Mouse (Mus musculus): ENCODE data around the gene Nrros.
A peak's percentile ranks its signal among the peaks of the same experiment; 100 is the strongest.

Nrros gene

GRCm38 (mm10) chr16:32163392-32163791, 2.0 kb downstream of the Nrros start:
- no peak for DNase-seq (ENCODE audit: low read depth, low spot score)

GRCm38 (mm10) chr16:32160742-32161323, 4.6 kb downstream of the Nrros start:
- no peak for DNase-seq (ENCODE audit: low read depth, low spot score)

GRCm38 (mm10) chr16:32158966-32159365, 6.4 kb downstream of the Nrros start:
- no peak for DNase-seq (ENCODE audit: low read depth, low spot score)

- no peak for DNase-seq (ENCODE audit: low read depth, low spot score)
Measured at GRCm38 (mm10) chr16:32157369-32157768, 8.0 kb downstream of the Nrros start.

- no peak for DNase-seq (ENCODE audit: low read depth, low spot score)
Measured at GRCm38 (mm10) chr16:32156719-32157118, 8.7 kb downstream of the Nrros start.

GRCm38 (mm10) chr16:32154437-32154836, 11.0 kb downstream of the Nrros start:
- no peak for DNase-seq (ENCODE audit: low read depth, low spot score)

- no peak for DNase-seq (ENCODE audit: low read depth, low spot score)
Measured at GRCm38 (mm10) chr16:32153976-32154375, 11.4 kb downstream of the Nrros start.

- DNase-seq (ENCODE audit: low read depth, low spot score) = peak; percentile 39
Measured at GRCm38 (mm10) chr16:32147589-32148207, 17.7 kb downstream of the Nrros start.

GRCm38 (mm10) chr16:32144592-32144991, 20.8 kb downstream of the Nrros start:
- DNase-seq (ENCODE audit: low read depth, low spot score) = no peak

- peak; percentile 48 for DNase-seq (ENCODE audit: low read depth, low spot score)
Measured at GRCm38 (mm10) chr16:32143766-32144165, 21.6 kb downstream of the Nrros start.

- no peak for DNase-seq (ENCODE audit: low read depth, low spot score)
Measured at GRCm38 (mm10) chr16:32138954-32139353, 26.4 kb downstream of the Nrros start.

GRCm38 (mm10) chr16:32135842-32136357, 29.5 kb downstream of the Nrros start:
- DNase-seq (ENCODE audit: low read depth, low spot score) = peak; percentile 87

- no peak for DNase-seq (ENCODE audit: low read depth, low spot score)
Measured at GRCm38 (mm10) chr16:32133148-32133547, 32.2 kb downstream of the Nrros start.

- peak; percentile 83 for DNase-seq (ENCODE audit: low read depth, low spot score)
Measured at GRCm38 (mm10) chr16:32130190-32130826, 35.1 kb downstream of the Nrros start.

- no peak for DNase-seq (ENCODE audit: low read depth, low spot score)
Measured at GRCm38 (mm10) chr16:32129449-32130189, 35.8 kb downstream of the Nrros start.

- DNase-seq (ENCODE audit: low read depth, low spot score) = no peak
Measured at GRCm38 (mm10) chr16:32127046-32127445, 38.3 kb downstream of the Nrros start.

GRCm38 (mm10) chr16:32125364-32125763, 40.0 kb downstream of the Nrros start:
- DNase-seq (ENCODE audit: low read depth, low spot score) = peak; percentile 79

GRCm38 (mm10) chr16:32124444-32125335, 40.7 kb downstream of the Nrros start:
- DNase-seq (ENCODE audit: low read depth, low spot score) = peak; percentile 71

- DNase-seq (ENCODE audit: low read depth, low spot score) = no peak
Measured at GRCm38 (mm10) chr16:32124020-32124419, 41.4 kb downstream of the Nrros start.

GRCm38 (mm10) chr16:32120454-32120853, 44.9 kb downstream of the Nrros start:
- DNase-seq (ENCODE audit: low read depth, low spot score) = peak; percentile 75

GRCm38 (mm10) chr16:32116186-32116585, 49.2 kb downstream of the Nrros start:
- DNase-seq (ENCODE audit: low read depth, low spot score) = peak; percentile 63
